Mouse (Mus musculus) liver, embryonic 11.5 days (tissue): ENCODE results near the gene Hoxc10. TPM values are rescaled to one million over a fixed set of nuclear protein-coding genes. Genes with fewer than 3 reads are reported as not detected.

Experiments
- ATAC-seq: fragments of 200-750 bp; cut with Nextera tagmentation; replicated peaks from 2 replicates; pipeline ENCODE4 v1.8.0; 2017; ENCODE audit warnings: moderate number of reproducible peaks, mild to moderate bottlenecking, moderate TSS enrichment, moderate library complexity; ENCODE audit not compliant: low FRiP score
- DNase-seq: peaks from one replicate; pipeline ENCODE4 v3.0.0-alpha.2; 2017; ENCODE audit warnings: low spot score
- H3K27ac ChIP-seq: fragments of 300-500 bp; sonication (generic); 2 replicates; pipeline ENCODE4 v1.5.1; 2014; ENCODE audit warnings: mild to moderate bottlenecking, low read depth, low read length, control low read depth
- H3K27me3 ChIP-seq: fragments of 300-500 bp; sonication (generic); replicated peaks from 2 replicates; pipeline ENCODE4 v1.6.1; 2014; ENCODE audit warnings: low read length, mixed read lengths; ENCODE audit not compliant: control insufficient read depth, insufficient read depth
- H3K36me3 ChIP-seq: fragments of 300-500 bp; sonication (generic); 2 replicates; pipeline ENCODE4 v1.6.1; 2014; ENCODE audit warnings: mild to moderate bottlenecking, low read length, moderate library complexity, mixed read lengths; ENCODE audit not compliant: control insufficient read depth, insufficient read depth
- H3K4me1 ChIP-seq: fragments of 300-500 bp; sonication (generic); replicated peaks from 2 replicates; pipeline ENCODE4 v1.6.1; 2014; ENCODE audit warnings: low read length, mixed read lengths; ENCODE audit not compliant: control insufficient read depth, insufficient read depth
- H3K4me2 ChIP-seq: fragments of 300-500 bp; sonication (generic); 2 replicates; pipeline ENCODE4 v1.6.1; 2014; ENCODE audit warnings: mild to moderate bottlenecking, control low read depth, moderate library complexity
- H3K4me3 ChIP-seq: fragments of 300-500 bp; sonication (generic); 2 replicates; pipeline ENCODE4 v1.5.1; 2014; ENCODE audit warnings: low read depth, low read length, control low read depth
- H3K9ac ChIP-seq: fragments of 300-500 bp; sonication (generic); 2 replicates; pipeline ENCODE4 v1.6.1; 2014; ENCODE audit warnings: low read depth, low read length, control low read depth
- H3K9me3 ChIP-seq: fragments of 300-500 bp; sonication (generic); 2 replicates; pipeline ENCODE4 v1.6.1; 2016; ENCODE audit warnings: low read length, inconsistent platforms, mixed read lengths; ENCODE audit not compliant: control insufficient read depth
- WGBS: fragments of 180-500 bp; shearing (Covaris S2); extraction: QIAGEN DNeasy Blood & Tissue Kit; methylation state at CpG from one replicate; pipeline ENCODE4 v1.1.7; 2014; 5-methylcytosine and 5-hydroxymethylcytosine counted together
- polyA plus RNA-seq: library from polyadenylated mRNA; unstranded; fragments of >200 nt; fragmentation: Nextera tagmentation; extraction: Ambion mirVana; gene quantifications from 2 replicates; pipeline ENCODE4 v1.2.1, GENCODE M21; 2014

The Hoxc10 gene
- polyA plus RNA-seq, 1 experiment from 2014 or later, result 0.43 TPM

- peak within 1 kb of the TSS; percentile 39 for H3K4me3 ChIP-seq
- H3K9me3 ChIP-seq, result no peaks in the 10 kb centered on the region
- H3K4me1 ChIP-seq, result peaks cover 7% of the 10 kb centered on the region; the same call in 1 of the 2 replicates
- peaks cover 98% of the 10 kb centered on the region for H3K27me3 ChIP-seq
- ATAC-seq (no peak), DNase-seq (no peak)
- no peak within 1 kb of the TSS for H3K27ac ChIP-seq
- H3K4me2 ChIP-seq, result peak within 1 kb of the TSS; percentile 71
- no peaks in the 10 kb centered on the region for H3K36me3 ChIP-seq
- 3% methylated on average over 19 of the region's 19 CpGs for WGBS
- no peak within 1 kb of the TSS for H3K9ac ChIP-seq
These were observed 31.4 kb downstream of the Hoxc10 start, which contains the start of gene Hoxc6 for GRCm38 (mm10) chr15:102997939-102998355. Gene Hoxc6 (plus strand): TSS chr15:102998257.

GRCm38 (mm10) chr15:102998608-102999182, 32.1 kb downstream of the Hoxc10 start:
- under 1% methylated on average over 19 of the region's 19 CpGs for WGBS
- H3K4me3 ChIP-seq, result peak overlapping the region; percentile 39
- peaks cover 99% of the 10 kb centered on the region for H3K27me3 ChIP-seq
- no peak overlapping the region for H3K27ac ChIP-seq
- no peaks in the 10 kb centered on the region for H3K36me3 ChIP-seq
- H3K4me1 ChIP-seq, result peaks cover 7% of the 10 kb centered on the region; the same call in 1 of the 2 replicates
- H3K9ac ChIP-seq, result no peak overlapping the region
- DNase-seq (no peak), ATAC-seq (0 out of 2 replicates have a peak, but pooled peaks have one; percentile 19)
- H3K9me3 ChIP-seq, result no peaks in the 10 kb centered on the region
- H3K4me2 ChIP-seq, result peak overlapping the region; percentile 71

- DNase-seq, result no peak
- peak overlapping the region; percentile 1; the same call in 1 of the 2 replicates for H3K9ac ChIP-seq
These were observed 32.7 kb downstream of the Hoxc10 start for GRCm38 (mm10) chr15:102999183-102999831.

GRCm38 (mm10) chr15:102999955-103000354, 33.4 kb downstream of the Hoxc10 start:
- 4% methylated on average over 11 of the region's 11 CpGs for WGBS
- ATAC-seq (0 out of 2 replicates have a peak, but pooled peaks have one; percentile 13), DNase-seq (no peak)
- Histone ChIP-seq H3K9me3 (no peaks in the 10 kb centered on the region), H3K27me3 (peaks cover 99% of the 10 kb centered on the region), H3K4me1 (peaks cover 7% of the 10 kb centered on the region; the same call in 1 of the 2 replicates), H3K4me3 (no peak overlapping the region; the same call in 1 of the 2 replicates), H3K4me2 (peak overlapping the region; percentile 71), H3K27ac (no peak overlapping the region), H3K36me3 (no peaks in the 10 kb centered on the region), H3K9ac (no peak overlapping the region)

More at GRCm38 (mm10) chr15:102999183-102999831, 32.7 kb downstream of the Hoxc10 start:
- Histone ChIP-seq H3K27me3 (peaks cover 99% of the 10 kb centered on the region), H3K9me3 (no peaks in the 10 kb centered on the region), H3K36me3 (no peaks in the 10 kb centered on the region), H3K4me1 (peaks cover 7% of the 10 kb centered on the region; the same call in 1 of the 2 replicates), H3K27ac (no peak overlapping the region), H3K4me2 (peak overlapping the region; percentile 71), H3K4me3 (peak overlapping the region; percentile 39)
- peak; percentile 68 for ATAC-seq
- WGBS, result 2% methylated on average over 33 of the region's 33 CpGs

- 5% methylated on average over 24 of the region's 24 CpGs for WGBS
- H3K4me1 ChIP-seq, result peaks cover 7% of the 10 kb centered on the region; the same call in 1 of the 2 replicates
- DNase-seq, result no peak
- no peak overlapping the region for H3K27ac ChIP-seq
- H3K9me3 ChIP-seq, result no peaks in the 10 kb centered on the region
- H3K27me3 ChIP-seq, result peaks cover 99% of the 10 kb centered on the region
- H3K4me2 ChIP-seq, result peak overlapping the region; percentile 3; the same call in 1 of the 2 replicates
- H3K4me3 ChIP-seq, result no peak overlapping the region
- no peak overlapping the region for H3K9ac ChIP-seq
- no peak for ATAC-seq
- no peaks in the 10 kb centered on the region for H3K36me3 ChIP-seq
These were observed 33.9 kb downstream of the Hoxc10 start for GRCm38 (mm10) chr15:103000501-103000901.

GRCm38 (mm10) chr15:103001370-103001769, 34.8 kb downstream of the Hoxc10 start:
- Histone ChIP-seq H3K4me1 (peaks cover 7% of the 10 kb centered on the region; the same call in 1 of the 2 replicates), H3K36me3 (no peaks in the 10 kb centered on the region), H3K27ac (no peak overlapping the region), H3K4me2 (no peak overlapping the region), H3K4me3 (no peak overlapping the region), H3K9me3 (no peaks in the 10 kb centered on the region), H3K27me3 (peaks cover 99% of the 10 kb centered on the region), H3K9ac (no peak overlapping the region)
- WGBS, result 37% methylated on average over 2 of the region's 2 CpGs
- no peak for ATAC-seq
- DNase-seq, result no peak

GRCm38 (mm10) chr15:103002156-103002555, 35.6 kb downstream of the Hoxc10 start:
- ATAC-seq (no peak), DNase-seq (no peak)
- Histone ChIP-seq H3K4me3 (no peak overlapping the region), H3K9me3 (no peaks in the 10 kb centered on the region), H3K27me3 (peaks cover 100% of the 10 kb centered on the region), H3K9ac (no peak overlapping the region), H3K36me3 (no peaks in the 10 kb centered on the region), H3K4me2 (no peak overlapping the region), H3K27ac (no peak overlapping the region), H3K4me1 (peaks cover 7% of the 10 kb centered on the region; the same call in 1 of the 2 replicates)
- WGBS, result 12% methylated on average over 4 of the region's 4 CpGs

GRCm38 (mm10) chr15:103002821-103003448, 36.3 kb downstream of the Hoxc10 start:
- Histone ChIP-seq H3K4me1 (peaks cover 7% of the 10 kb centered on the region; the same call in 1 of the 2 replicates), H3K27me3 (peaks cover 100% of the 10 kb centered on the region), H3K36me3 (no peaks in the 10 kb centered on the region), H3K9me3 (no peaks in the 10 kb centered on the region), H3K4me3 (no peak overlapping the region), H3K27ac (no peak overlapping the region), H3K4me2 (no peak overlapping the region), H3K9ac (no peak overlapping the region)
- 9% methylated on average over 13 of the region's 13 CpGs for WGBS
- DNase-seq (no peak), ATAC-seq (no peak)
